Mouse (Mus musculus): ENCODE data around the gene Zdhhc21. TPM values are rescaled to one million over a fixed set of nuclear protein-coding genes. Genes with fewer than 3 reads are reported as not detected.

Zdhhc21 gene
- 7.5 TPM for polyA plus RNA-seq (2014; fragmentation: Illumina TruSeq; extraction: RNeasy Lipid Tissue Mini Kit (QIAGEN cat#74804); ENCODE audit: low read depth, low replicate concordance)

GRCm38 (mm10) chr4:82859131-82860125, at the start of gene Zdhhc21:
Gene Zdhhc21, minus strand, starts transcription at chr4:82859958.

DNA sequence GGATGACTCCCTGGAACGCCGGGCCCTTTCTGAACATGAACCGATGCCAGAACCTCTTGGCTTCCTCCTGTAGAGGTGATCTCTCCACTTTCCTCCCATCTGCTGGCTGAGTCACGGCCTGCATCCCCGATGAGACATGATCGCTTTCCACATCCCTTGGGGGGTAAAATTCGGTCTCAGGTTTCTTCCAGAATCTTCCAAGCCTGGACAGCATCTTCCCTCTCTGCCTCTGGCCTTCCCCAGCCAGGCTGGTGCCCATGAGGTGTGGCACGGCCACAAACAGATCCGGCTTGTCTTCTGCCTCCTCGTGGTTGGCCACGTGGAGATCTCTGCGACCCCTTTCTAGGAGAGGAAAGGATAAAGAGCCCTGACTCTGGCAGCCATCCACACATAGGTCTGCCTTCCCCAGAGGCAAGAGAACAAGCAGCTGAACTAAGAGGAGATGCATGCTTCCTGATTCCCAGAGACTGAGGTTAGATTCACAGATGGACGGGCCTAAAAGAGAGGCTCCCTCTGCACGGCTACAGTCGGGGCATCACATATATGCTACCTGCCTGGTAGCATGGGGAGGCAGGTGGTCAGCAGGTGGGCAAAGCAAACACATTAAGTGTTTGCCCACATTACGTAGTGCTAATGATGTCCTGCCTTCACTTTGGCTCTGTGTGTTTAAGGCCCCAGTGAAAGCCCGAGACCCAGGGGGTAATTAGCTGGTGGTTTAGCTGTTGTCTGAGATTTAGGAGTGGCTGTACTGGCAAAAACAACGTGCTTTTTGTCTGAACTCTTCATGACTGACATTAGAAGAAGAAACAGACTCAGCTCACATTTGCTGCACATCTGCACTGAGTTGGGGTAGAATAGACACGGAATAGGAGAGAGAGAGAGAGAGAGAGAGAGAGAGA, 25.1 kb upstream of the Zdhhc21 start, which contains the start of gene Cer1:
Gene Cer1 (minus strand): TSS at position 513 of the 899 bp plus-strand sequence.

Other genes with a start within 250 kb of the Zdhhc21 start
- gene Nfib, start 154.2 kb downstream of the Zdhhc21 start, polyA plus RNA-seq (2014; fragmentation: Illumina TruSeq; extraction: RNeasy Lipid Tissue Mini Kit (QIAGEN cat#74804); ENCODE audit: low read depth, low replicate concordance): 28.1 TPM
- gene Cer1, start 25.2 kb upstream of the Zdhhc21 start, polyA plus RNA-seq (2014; fragmentation: Illumina TruSeq; extraction: RNeasy Lipid Tissue Mini Kit (QIAGEN cat#74804); ENCODE audit: low read depth, low replicate concordance): not detected
- gene Frem1, start 192.4 kb upstream of the Zdhhc21 start, polyA plus RNA-seq (2014; fragmentation: Illumina TruSeq; extraction: RNeasy Lipid Tissue Mini Kit (QIAGEN cat#74804); ENCODE audit: low read depth, low replicate concordance): 4.6 TPM

Data from adipose tissue, adult 10 weeks (tissue).